Mouse (Mus musculus) urinary bladder, adult 2 months (tissue): ENCODE results near the gene Map4k3. TPM values are rescaled to one million over a fixed set of nuclear protein-coding genes. Genes with fewer than 3 reads are reported as not detected.

Experiments
- DNase-seq: peaks from one replicate; pipeline ENCODE4 v3.0.0; 2022; ENCODE audit warnings: low spot score
- polyA plus RNA-seq: library from polyadenylated mRNA; depleted of rRNA; stranded (reverse); fragments of >200 nt; gene quantifications from 2 replicates; pipeline ENCODE4 v1.2.3, GENCODE M21; 2012

Gene Map4k3
- polyA plus RNA-seq, 1 experiment = 47.9 TPM

GRCm38 (mm10) chr17:80683821-80684576, 44.3 kb downstream of the Map4k3 start:
- no peak for DNase-seq

GRCm38 (mm10) chr17:80683041-80683440, 45.2 kb downstream of the Map4k3 start:
- DNase-seq = no peak

DNA sequence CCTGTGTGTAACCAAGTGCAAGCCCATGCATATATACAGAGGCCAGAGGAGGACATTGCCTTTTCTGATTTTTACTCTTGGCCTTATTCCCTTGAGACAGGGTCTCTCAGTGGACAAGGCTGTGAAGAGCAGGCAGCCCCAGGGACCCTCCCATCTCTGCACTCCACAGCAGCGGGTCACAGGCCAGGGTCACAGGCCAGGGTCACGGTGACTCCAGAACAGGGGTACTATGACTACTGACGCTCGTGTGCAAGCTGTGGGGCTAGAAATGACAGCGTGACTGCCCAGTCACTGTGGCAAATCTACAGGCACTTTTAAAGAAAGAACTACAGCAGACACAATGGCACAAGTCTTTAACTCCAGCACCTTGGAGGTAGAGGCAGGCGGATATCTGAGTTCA, 50.1 kb downstream of the Map4k3 start:
- DNase-seq = no peak

DNA sequence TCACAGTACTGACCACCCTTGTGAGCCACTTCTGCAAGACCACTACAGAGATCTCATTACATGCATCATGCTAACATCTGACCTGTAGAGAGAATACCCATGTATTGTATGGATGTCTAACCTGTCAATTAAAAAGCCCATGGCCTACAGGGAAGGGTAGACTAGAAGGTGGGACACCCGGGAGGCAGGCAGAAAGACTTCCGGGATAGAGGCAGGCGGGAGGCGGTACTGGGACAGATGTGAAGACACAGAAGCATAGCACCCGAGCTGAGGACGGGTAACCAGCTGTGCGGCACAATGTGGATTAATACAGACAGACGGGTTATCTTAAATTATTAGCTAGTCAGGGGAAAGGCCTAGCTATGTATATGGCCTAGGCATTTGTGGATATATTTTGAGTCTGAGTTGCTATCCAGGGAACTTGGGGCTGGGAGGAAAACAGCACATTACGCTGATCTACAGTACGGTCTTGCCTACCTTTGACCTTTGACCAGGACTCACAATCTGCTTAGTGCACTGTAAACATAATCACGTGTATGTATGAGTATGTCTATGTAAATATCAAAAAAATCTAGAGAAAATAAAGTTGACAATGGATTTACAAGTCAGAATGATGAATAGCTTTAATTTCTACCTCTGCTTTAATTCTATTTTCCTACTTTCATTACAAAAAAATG, 51.3 kb downstream of the Map4k3 start:
- no peak for DNase-seq

GRCm38 (mm10) chr17:80676211-80676610, 52.1 kb downstream of the Map4k3 start:
- DNase-seq = no peak

DNA sequence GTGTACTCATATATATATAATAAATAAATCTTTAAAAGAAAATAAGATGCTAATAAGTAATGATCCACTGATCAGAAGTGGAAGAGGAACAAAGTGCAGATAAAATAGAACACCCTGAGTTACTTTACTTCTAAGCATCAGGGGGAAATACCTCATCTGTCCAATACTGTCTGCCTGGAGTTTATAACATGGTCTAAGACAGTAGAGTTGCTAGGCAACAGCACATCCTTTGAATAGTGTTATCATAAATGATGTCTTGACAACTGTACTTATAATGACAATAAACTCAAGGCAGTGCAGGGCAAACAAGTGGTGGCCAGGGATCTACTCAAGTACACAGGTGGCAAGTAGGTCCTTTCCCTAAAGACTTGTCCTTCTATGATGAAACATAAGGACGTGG, 57.9 kb downstream of the Map4k3 start:
- DNase-seq = no peak

GRCm38 (mm10) chr17:80663623-80664022, 64.7 kb downstream of the Map4k3 start:
- DNase-seq = no peak

DNA sequence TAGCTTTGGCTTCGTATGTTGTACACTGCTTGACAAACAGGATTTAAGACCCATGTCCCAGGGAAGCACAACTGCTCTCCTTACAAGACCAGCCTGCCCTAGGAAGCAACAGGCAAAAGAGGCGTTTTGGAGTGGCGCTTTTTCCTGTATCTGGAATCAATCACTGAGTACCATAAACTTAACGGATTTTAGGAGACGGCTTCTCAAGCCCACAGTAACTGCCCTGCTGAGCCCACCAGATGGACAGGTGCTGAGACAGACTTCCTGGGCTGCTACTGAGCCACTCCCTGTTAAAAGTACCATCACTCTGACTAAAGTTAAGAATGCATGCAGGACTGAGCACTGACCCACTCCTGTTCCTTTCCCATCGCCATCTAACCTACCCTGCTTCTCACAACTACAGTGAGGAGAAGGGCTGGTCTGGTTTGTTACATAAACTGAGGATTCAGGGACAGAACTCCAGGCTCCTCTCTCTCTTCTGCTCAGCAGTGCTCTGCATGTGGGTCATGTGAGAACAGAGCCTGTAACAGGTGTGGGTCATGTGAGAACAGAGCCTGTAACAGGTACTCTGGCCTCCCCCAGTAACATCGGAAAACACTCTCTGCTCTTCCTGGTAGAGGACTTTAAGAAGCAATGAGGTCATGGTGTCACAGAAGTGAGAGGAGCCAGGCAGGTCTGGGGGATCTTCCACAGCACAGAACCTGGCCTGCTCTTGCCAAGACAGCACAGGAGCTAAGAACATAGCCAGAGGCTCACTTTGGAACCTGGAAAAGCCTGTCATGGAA, 65.3 kb downstream of the Map4k3 start:
- no peak for DNase-seq

DNA sequence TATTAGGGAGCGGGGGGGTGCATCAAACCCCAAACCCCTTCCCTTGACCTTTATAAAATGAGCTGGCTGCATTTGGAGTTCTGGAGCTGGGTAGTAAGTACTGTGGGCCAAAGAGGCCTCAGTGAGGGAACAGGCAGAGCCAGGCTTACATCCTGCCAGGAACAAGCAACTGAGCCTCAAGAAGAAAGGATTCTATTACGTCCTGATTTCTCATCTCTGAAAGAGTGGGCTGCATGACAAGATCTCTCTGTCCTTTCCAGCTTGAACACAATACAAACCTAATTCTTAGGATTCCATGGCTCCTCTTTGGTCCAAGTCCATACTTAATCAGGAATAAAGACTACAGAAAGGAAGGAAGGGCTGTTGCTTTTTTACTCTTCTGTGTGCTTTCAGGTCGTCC, 66.4 kb downstream of the Map4k3 start:
- DNase-seq = no peak

GRCm38 (mm10) chr17:80660707-80661380, 67.4 kb downstream of the Map4k3 start:
- DNase-seq = no peak

DNA sequence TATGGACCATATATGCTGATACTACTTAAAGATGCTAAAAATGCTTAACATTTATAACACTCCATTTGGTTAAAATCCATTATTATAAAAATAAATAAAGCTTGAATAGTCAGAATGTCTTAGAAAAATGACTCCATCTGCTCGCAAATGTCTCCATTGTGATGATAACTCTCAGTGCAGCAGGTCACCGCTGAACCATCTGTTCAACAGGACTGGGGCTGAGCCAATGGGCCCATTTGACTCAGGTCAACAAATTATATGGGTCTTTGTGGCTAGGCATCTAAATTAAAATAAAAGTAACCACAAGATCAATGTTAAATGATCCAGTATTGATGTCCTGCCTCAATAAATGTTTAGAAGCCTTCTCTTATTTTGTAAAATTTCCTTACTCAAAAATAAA, 68.1 kb downstream of the Map4k3 start:
- no peak for DNase-seq

DNA sequence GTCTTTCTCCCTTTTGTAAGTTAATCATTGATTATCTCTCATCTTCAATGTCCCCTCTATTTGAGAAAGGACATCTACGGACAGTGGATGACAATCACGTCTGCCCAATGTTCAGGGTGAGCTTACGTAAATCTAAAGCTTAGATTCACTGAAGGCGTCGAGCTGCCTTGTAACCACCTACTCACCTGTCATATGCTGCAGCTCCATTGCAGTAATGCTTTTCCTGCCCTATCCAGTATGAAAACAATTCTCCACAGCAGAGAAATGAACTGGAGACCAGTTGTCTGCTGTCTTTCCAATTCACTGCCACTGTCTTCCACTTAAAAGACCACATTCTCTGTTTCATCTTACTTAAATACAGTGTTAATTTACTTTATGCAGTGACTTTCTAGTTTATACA, 68.5 kb downstream of the Map4k3 start:
- DNase-seq = no peak

GRCm38 (mm10) chr17:80654323-80654722, 74.0 kb downstream of the Map4k3 start:
- no peak for DNase-seq

DNA sequence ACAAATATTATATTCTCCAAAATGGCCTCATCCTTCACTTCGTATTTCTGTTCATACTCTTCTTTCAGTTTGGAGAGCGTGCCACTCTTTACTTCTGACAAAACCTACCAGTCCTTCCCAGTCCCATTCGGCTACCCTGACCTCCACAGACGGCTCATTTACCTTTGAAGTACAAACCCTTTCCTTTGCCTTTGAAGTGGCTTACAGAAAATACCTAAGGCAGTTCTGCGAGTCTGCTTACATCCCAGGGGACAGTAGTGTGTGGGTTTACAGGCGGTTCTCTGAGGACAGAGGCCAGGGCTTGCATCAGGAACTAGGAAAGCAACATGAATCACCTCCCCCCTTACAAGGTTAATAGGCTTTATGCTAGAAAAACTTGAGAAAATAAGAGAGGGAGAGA, 75.5 kb downstream of the Map4k3 start:
- DNase-seq = no peak

DNA sequence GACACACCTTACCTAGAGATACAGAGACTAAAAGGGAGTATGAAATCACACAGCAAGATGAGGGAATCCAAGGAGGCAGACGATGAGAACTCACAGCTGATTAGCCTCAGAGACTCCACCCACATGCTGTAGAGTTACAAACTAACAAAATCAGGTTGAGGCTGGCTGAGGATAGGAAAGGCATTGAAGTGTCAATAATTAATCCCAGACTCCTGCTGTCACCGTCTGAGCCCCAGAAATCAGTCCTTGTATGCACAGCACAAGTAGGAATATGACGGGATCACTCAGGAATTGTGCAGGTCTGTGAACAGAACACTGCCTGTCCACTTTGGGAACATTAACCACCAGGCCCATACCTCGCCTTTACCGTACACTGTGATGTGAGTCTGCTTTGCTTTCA, 81.4 kb downstream of the Map4k3 start:
- no peak for DNase-seq

DNA sequence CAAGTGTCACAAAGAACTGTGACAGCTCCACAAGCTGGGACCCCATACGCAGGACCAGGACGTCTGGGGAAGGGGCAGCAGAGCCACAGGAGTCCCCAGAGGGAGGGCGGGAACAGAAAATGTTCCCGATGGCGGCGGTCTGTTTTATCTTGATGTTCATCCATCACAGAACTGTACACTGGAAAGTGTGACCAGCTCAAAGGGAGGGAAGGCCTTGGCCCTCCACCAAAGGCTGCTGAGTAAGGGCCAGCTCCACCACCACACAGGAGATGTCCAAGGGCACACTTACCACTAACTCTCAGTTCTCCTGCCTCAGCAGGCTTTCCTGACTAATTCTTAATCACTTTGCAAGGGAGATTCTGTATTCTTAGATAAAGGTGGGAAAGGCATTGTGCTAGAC, 82.2 kb downstream of the Map4k3 start:
- DNase-seq = no peak

DNA sequence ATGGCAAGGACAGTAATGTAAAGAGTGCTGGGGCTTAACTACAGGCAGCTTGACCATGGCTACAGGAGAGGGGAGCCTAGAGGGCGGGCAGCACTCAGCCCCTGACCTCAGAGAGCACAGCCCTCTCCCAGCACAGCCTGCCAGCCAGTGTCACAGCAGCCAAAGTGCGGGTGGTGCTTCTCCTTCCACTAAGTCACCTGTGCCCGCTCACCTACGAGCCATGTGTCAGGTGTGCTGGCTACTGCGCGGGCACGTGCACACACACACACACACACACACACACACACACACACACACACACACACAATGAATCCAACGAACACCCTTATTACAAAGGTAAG, 82.6 kb downstream of the Map4k3 start:
- DNase-seq = no peak

DNA sequence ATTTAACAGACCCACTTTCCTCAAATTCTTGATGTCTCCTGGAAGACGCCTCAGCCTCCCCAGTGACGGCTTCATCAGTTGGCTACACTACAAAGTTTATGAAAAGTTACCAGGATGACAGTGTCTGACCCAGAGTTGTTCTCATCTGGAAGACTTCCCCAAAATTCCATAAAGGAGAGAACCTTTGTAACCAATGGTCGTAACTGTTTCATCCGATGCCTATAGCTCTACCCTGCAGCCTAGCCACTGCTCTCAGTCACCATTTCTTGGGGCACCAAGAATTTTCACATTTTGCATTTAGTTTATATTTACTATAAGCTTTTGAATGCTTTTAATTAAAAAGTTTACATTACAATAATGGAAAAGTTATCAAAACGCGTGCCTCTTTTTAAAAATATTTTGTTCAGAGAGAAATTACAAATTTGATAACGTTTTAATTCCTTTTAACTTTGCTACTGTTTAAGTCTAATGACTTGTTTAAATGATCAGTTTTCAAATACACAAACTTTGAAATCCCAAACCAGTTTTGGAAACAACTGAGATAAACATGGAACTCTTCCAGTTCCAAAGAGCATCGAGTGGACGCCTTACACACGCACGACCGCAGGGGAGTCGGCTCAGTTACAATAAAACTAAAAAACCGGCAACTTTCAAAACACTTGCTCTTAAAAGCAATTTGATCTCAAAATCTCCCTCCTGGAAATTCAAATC, 83.1 kb downstream of the Map4k3 start:
- no peak for DNase-seq

GRCm38 (mm10) chr17:80644567-80644966, 83.7 kb downstream of the Map4k3 start:
- no peak for DNase-seq

GRCm38 (mm10) chr17:80638121-80638520, 90.2 kb downstream of the Map4k3 start:
- DNase-seq = no peak

GRCm38 (mm10) chr17:80635794-80636193, 92.5 kb downstream of the Map4k3 start:
- DNase-seq = no peak

GRCm38 (mm10) chr17:80632846-80633245, 95.4 kb downstream of the Map4k3 start:
- DNase-seq = no peak
